Mouse (Mus musculus) MEL (cell line): ENCODE results near the gene Atf7ip. TPM values are rescaled to one million over a fixed set of nuclear protein-coding genes. Genes with fewer than 3 reads are reported as not detected.

Source experiments
- DNase-seq: peaks from one replicate; pipeline ENCODE4 v3.0.0; 2011; ENCODE audit warnings: low read depth, low spot score
- H3K27ac ChIP-seq: 2 replicates; pipeline ENCODE4 v1.5.1; 2012; ENCODE audit warnings: low read depth, mild to moderate bottlenecking, control low read depth, low read length, moderate library complexity; ENCODE audit not compliant: control insufficient read depth
- H3K27me3 ChIP-seq, 2 experiments: fragments of 150-350 bp in 1 of 2; sonication (generic) in 1 of 2; 2 replicates each; pipeline ENCODE4 v1.6.1; 2012; ENCODE audit warnings: low read length in 2 of 2, mild to moderate bottlenecking in 2 of 2, improper control_type of control experiment in 1 of 2, moderate library complexity in 1 of 2; ENCODE audit not compliant: insufficient read depth in 2 of 2, control insufficient read depth in 1 of 2
- H3K36me3 ChIP-seq, 2 experiments: 2 replicates each; pipeline ENCODE4 v1.6.1; 2012 to 2014; ENCODE audit warnings: low read length in 2 of 2, improper control_type of control experiment in 1 of 2, inconsistent platforms in 1 of 2, mild to moderate bottlenecking in 1 of 2; ENCODE audit not compliant: insufficient read depth in 2 of 2, control insufficient read depth in 1 of 2
- H3K4me1 ChIP-seq, 2 experiments: fragments of 150-350 bp in 1 of 2; sonication (generic) in 1 of 2; 2 replicates each; pipeline ENCODE4 v1.6.1; 2012; ENCODE audit warnings: low read length in 2 of 2, improper control_type of control experiment in 1 of 2, mild to moderate bottlenecking in 1 of 2; ENCODE audit not compliant: insufficient read depth in 2 of 2, control insufficient read depth in 1 of 2
- H3K4me3 ChIP-seq, 2 experiments: fragments of 150-350 bp in 1 of 2; sonication (generic) in 1 of 2; 2 replicates each; pipeline ENCODE4 v1.5.1; 2012; ENCODE audit warnings: low read depth in 2 of 2, low read length in 2 of 2, mild to moderate bottlenecking in 2 of 2, moderate library complexity in 2 of 2, control low read depth in 1 of 2, improper control_type of control experiment in 1 of 2; ENCODE audit not compliant: control insufficient read depth in 1 of 2, insufficient read depth in 1 of 2
- H3K79me2 ChIP-seq: 2 replicates; pipeline ENCODE4 v1.6.1; 2012; ENCODE audit warnings: mild to moderate bottlenecking, low read length, moderate library complexity; ENCODE audit not compliant: control insufficient read depth, poor library complexity, insufficient read depth
- H3K9ac ChIP-seq: 2 replicates; pipeline ENCODE4 v1.6.1; 2012; ENCODE audit warnings: low read depth, mild to moderate bottlenecking, control low read depth, low read length, moderate library complexity; ENCODE audit not compliant: control insufficient read depth, poor library complexity, severe bottlenecking
- H3K9me3 ChIP-seq: fragments of 150-350 bp; sonication (generic); replicated peaks from 2 replicates; pipeline ENCODE4 v1.6.1; 2012; ENCODE audit warnings: mild to moderate bottlenecking, low read length, improper control_type of control experiment, moderate library complexity; ENCODE audit not compliant: insufficient read depth
- BHLHE40 ChIP-seq: IDR thresholded peaks from 2 replicates; pipeline ENCODE4 v1.6.1; 2012; ENCODE audit warnings: low read depth, mild to moderate bottlenecking, inconsistent platforms, low read length, improper control_type of control experiment, borderline replicate concordance
- CHD2 ChIP-seq: IDR thresholded peaks from 2 replicates; pipeline ENCODE4 v1.6.1; 2011; ENCODE audit warnings: low read length, improper control_type of control experiment
- E2F4 ChIP-seq: IDR thresholded peaks from 2 replicates; pipeline ENCODE4 v1.6.1; 2011; ENCODE audit warnings: low read depth, low read length, improper control_type of control experiment, borderline replicate concordance
- ELF1 ChIP-seq: IDR thresholded peaks from 2 replicates; pipeline ENCODE4 v1.6.1; 2014; ENCODE audit warnings: low read depth, mild to moderate bottlenecking, inconsistent platforms, low read length, improper control_type of control experiment, moderate library complexity
- EP300 ChIP-seq, 2 experiments: IDR thresholded peaks; 2 replicates each; pipeline ENCODE4 v1.6.1; 2011; ENCODE audit warnings: improper control_type of control experiment in 2 of 2, low read length in 2 of 2, low read depth in 1 of 2, mild to moderate bottlenecking in 1 of 2
- GABPA ChIP-seq: IDR thresholded peaks from 2 replicates; pipeline ENCODE4 v1.6.1; 2012; ENCODE audit warnings: low read depth, mild to moderate bottlenecking, inconsistent platforms, low read length, improper control_type of control experiment, moderate library complexity
- KAT2A ChIP-seq: conservative IDR thresholded peaks from 2 replicates; pipeline ENCODE4 v1.6.1; 2012; ENCODE audit warnings: low read depth, low read length, improper control_type of control experiment, inconsistent platforms
- MAFK ChIP-seq: IDR thresholded peaks from 2 replicates; pipeline ENCODE4 v1.6.1; 2011; ENCODE audit warnings: low read depth, mild to moderate bottlenecking, low read length, improper control_type of control experiment, borderline replicate concordance
- MAX ChIP-seq: IDR thresholded peaks from 2 replicates; pipeline ENCODE4 v1.6.1; 2011; ENCODE audit warnings: low read length, improper control_type of control experiment
- MAZ ChIP-seq: IDR thresholded peaks from 2 replicates; pipeline ENCODE4 v1.6.1; 2012; ENCODE audit warnings: low read depth, mild to moderate bottlenecking, inconsistent platforms, low read length, improper control_type of control experiment
- MYB ChIP-seq: IDR thresholded peaks from 2 replicates; pipeline ENCODE4 v1.6.1; 2011; ENCODE audit warnings: mild to moderate bottlenecking, low read depth, low read length, improper control_type of control experiment
- NELFE ChIP-seq: IDR thresholded peaks from 2 replicates; pipeline ENCODE4 v1.6.1; 2011; ENCODE audit warnings: low read depth, low read length, improper control_type of control experiment
- NRF1 ChIP-seq: IDR thresholded peaks from 2 replicates; pipeline ENCODE4 v1.6.1; 2014; ENCODE audit warnings: low read depth, mild to moderate bottlenecking, inconsistent platforms, low read length, improper control_type of control experiment, moderate library complexity; ENCODE audit not compliant: poor library complexity, insufficient read depth, severe bottlenecking
- POLR2A ChIP-seq, 2 experiments: IDR thresholded peaks; 2 replicates each; pipeline ENCODE4 v1.6.1; 2011 to 2012; ENCODE audit warnings: low read length in 2 of 2, mild to moderate bottlenecking in 2 of 2, control low read depth in 1 of 2, improper control_type of control experiment in 1 of 2, low read depth in 1 of 2, moderate library complexity in 1 of 2; ENCODE audit not compliant: control insufficient read depth in 1 of 2, insufficient read depth in 1 of 2, poor library complexity in 1 of 2
- RAD21 ChIP-seq: IDR thresholded peaks from 2 replicates; pipeline ENCODE4 v1.6.1; 2011; ENCODE audit warnings: mild to moderate bottlenecking, low read depth, low read length, improper control_type of control experiment
- RCOR1 ChIP-seq: IDR thresholded peaks from 2 replicates; pipeline ENCODE4 v1.6.1; 2012; ENCODE audit warnings: low read depth, mild to moderate bottlenecking, inconsistent platforms, low read length, improper control_type of control experiment
- SIN3A ChIP-seq: IDR thresholded peaks from 2 replicates; pipeline ENCODE4 v1.6.1; 2012; ENCODE audit warnings: low read length, improper control_type of control experiment, inconsistent platforms
- SMC3 ChIP-seq: IDR thresholded peaks from 2 replicates; pipeline ENCODE4 v1.6.1; 2011; ENCODE audit warnings: low read depth, low read length, improper control_type of control experiment
- TAL1 ChIP-seq: IDR thresholded peaks from 2 replicates; pipeline ENCODE4 v1.6.1; 2012; ENCODE audit warnings: mild to moderate bottlenecking, inconsistent platforms, low read length, moderate library complexity, mixed read lengths
- TCF12 ChIP-seq: IDR thresholded peaks from 2 replicates; pipeline ENCODE4 v1.6.1; 2014; ENCODE audit warnings: low read depth, mild to moderate bottlenecking, inconsistent platforms, low read length, improper control_type of control experiment, moderate library complexity
- UBTF ChIP-seq: IDR thresholded peaks from 2 replicates; pipeline ENCODE4 v1.6.1; 2012; ENCODE audit warnings: low read depth, mild to moderate bottlenecking, inconsistent platforms, low read length, improper control_type of control experiment, moderate library complexity, borderline replicate concordance; ENCODE audit not compliant: insufficient read depth
- USF2 ChIP-seq, 2 experiments: IDR thresholded peaks; 2 replicates each; pipeline ENCODE4 v1.6.1; 2011 to 2012; ENCODE audit warnings: improper control_type of control experiment in 2 of 2, low read length in 2 of 2, borderline replicate concordance in 1 of 2, inconsistent platforms in 1 of 2, low read depth in 1 of 2, mild to moderate bottlenecking in 1 of 2; ENCODE audit not compliant: insufficient read depth in 1 of 2
- ZKSCAN1 ChIP-seq: IDR thresholded peaks from 2 replicates; pipeline ENCODE4 v1.6.1; 2012; ENCODE audit warnings: low read depth, mild to moderate bottlenecking, inconsistent platforms, low read length, improper control_type of control experiment, moderate library complexity
- ZMIZ1 ChIP-seq: IDR thresholded peaks from 2 replicates; pipeline ENCODE4 v1.6.1; 2012; ENCODE audit warnings: low read depth, mild to moderate bottlenecking, inconsistent platforms, low read length, improper control_type of control experiment, moderate library complexity
- polyA plus RNA-seq, 2 experiments: library from polyadenylated mRNA; stranded (reverse) in 1 of 2; unstranded in 1 of 2; fragments of >175 nt in 1 of 2; fragments of >200 nt in 1 of 2; gene quantifications; 2 replicates each; pipeline versions ENCODE4 v1.2.1 to v1.2.4; 2012; ENCODE audit warnings: low replicate concordance in 2 of 2, low read depth in 1 of 2; ENCODE audit not compliant: insufficient read length in 2 of 2, insufficient read depth in 1 of 2, missing spikeins in 1 of 2
- total RNA-seq: library from RNA; depleted of rRNA; stranded (reverse); fragments of 300-350 nt; gene quantifications from 2 replicates; pipeline ENCODE4 v1.2.3, GENCODE M21; 2012

Atf7ip gene
- total and polyA plus RNA-seq, 3 experiments: 7.3 to 56.1 (median 24.6) TPM

DNA sequence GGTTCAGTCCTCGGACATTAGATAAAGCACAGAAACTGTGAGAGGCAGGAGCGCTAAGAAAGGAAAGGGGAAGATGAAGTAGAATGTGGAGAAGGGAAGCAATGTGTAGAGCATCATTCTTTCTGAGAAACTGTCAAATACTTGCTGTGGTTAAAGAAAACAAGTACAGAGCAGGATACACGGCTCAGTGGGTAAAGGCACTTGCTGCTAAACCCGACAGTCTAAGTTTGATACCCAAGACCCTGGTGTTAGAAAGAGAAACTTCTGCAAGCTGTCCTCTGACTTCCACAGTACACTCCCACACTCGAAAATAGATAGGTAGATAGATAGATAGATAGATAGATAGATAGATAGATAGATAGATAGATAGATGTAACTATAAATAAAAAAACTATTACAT lies 147.4 kb downstream of the Atf7ip start:
- Histone ChIP-seq H3K9me3 (no peaks in the 10 kb centered on the region), H3K4me3 (no peak overlapping the region), H3K27me3 (no peaks in the 10 kb centered on the region), H3K79me2 (no peaks in the 10 kb centered on the region), H3K36me3 (no peaks in the 10 kb centered on the region), H3K4me1 (no peaks in the 10 kb centered on the region; a peak in 1 of 4 replicates), H3K9ac (no peak overlapping the region), H3K27ac (no peak overlapping the region)
- TF ChIP-seq E2F4 (no peak), UBTF (no peak), ZMIZ1 (no peak), TAL1 (no peak), MAX (no peak), USF2 (IDR thresholded peaks at IDR 0.05; ENCODE audit: borderline replicate concordance in 1 of 2, insufficient read depth in 1 of 2, low read depth in 1 of 2, low read length in 2 of 2) (no peak), RCOR1 (no peak), NELFE (no peak), BHLHE40 (no peak), CHD2 (no peak), SIN3A (no peak)
- DNase-seq: no peak

DNA sequence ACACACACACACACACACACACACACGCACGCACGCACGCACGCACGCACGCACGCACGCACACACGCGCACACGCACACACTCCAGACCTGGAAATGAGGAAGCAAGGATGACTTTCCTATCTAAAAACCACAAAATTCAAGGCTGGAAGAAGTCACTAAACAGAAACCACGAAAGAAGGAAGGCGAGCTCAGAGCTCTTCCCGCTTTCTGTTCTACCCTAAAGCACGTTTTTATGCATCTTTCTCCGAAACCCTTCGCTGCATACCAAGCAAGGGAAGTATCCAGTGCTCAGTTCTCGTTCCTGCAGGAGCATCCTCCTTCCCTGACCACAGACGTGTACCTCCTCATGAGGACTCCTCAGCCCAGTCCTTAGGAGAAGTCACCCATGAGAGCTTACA lies 148.5 kb downstream of the Atf7ip start:
- H3K9me3 ChIP-seq: no peaks in the 10 kb centered on the region
- no peak overlapping the region for H3K9ac ChIP-seq
- DNase-seq: peak; percentile 20
- H3K79me2 ChIP-seq: no peaks in the 10 kb centered on the region
- H3K4me1 ChIP-seq: no peaks in the 10 kb centered on the region; a peak in 1 of 4 replicates
- no peak overlapping the region for H3K4me3 ChIP-seq
- no peaks in the 10 kb centered on the region for H3K27me3 ChIP-seq
- no peaks in the 10 kb centered on the region for H3K36me3 ChIP-seq
- TF ChIP-seq UBTF: no peak
- H3K27ac ChIP-seq: no peak overlapping the region

DNA sequence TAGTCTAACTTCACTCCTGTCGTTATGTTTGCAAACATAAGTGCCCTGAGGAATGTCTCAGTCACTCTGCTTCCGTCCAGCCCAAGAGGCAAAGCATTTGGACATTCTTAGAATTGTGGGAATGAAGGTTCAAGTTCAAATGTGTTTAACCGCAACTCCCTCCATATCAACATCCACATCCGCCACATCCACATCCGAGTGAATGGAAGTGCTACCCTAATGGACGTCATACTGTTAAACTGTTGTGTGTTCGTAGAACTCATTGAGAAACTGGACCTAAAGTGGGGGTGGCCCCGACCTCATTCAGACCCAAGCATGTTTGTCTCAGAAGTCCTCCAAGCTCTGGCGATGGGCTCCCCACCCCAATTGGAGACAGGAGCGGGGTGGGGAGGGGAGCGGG lies 149.8 kb downstream of the Atf7ip start:
- no peak for TF ChIP-seq MYB
- TF ChIP-seq E2F4: no peak
- no peak for TF ChIP-seq MAZ
- no peak for TF ChIP-seq KAT2A
- TF ChIP-seq USF2 (IDR thresholded peaks at IDR 0.05; ENCODE audit: borderline replicate concordance in 1 of 2, insufficient read depth in 1 of 2, low read depth in 1 of 2, low read length in 2 of 2): no peak
- TF ChIP-seq SMC3: no peak
- no peak for TF ChIP-seq TCF12
- TF ChIP-seq TAL1: no peak
- no peak for TF ChIP-seq RAD21
- no peak for TF ChIP-seq EP300 (IDR thresholded peaks at IDR 0.05; ENCODE audit: low read depth in 1 of 2, low read length in 2 of 2)
- TF ChIP-seq NRF1: no peak
- TF ChIP-seq GABPA: no peak
- TF ChIP-seq NELFE: no peak
- TF ChIP-seq ELF1: no peak
- TF ChIP-seq SIN3A: no peak
- TF ChIP-seq ZKSCAN1: no peak
- TF ChIP-seq POLR2A (IDR thresholded peaks at IDR 0.05; ENCODE audit: control insufficient read depth in 1 of 2, insufficient read depth in 1 of 2, low read depth in 1 of 2, low read length in 2 of 2, poor library complexity in 1 of 2): no peak
- TF ChIP-seq MAFK: no peak
- DNase-seq: no peak
- Histone ChIP-seq H3K36me3 (no peaks in the 10 kb centered on the region), H3K27ac (no peak overlapping the region), H3K4me1 (no peaks in the 10 kb centered on the region; a peak in 1 of 4 replicates), H3K27me3 (no peaks in the 10 kb centered on the region), H3K9ac (no peak overlapping the region), H3K79me2 (no peaks in the 10 kb centered on the region), H3K9me3 (no peaks in the 10 kb centered on the region), H3K4me3 (no peak overlapping the region)
